Mouse (Mus musculus): ENCODE data around the gene Setd1b.
"Not testable (repeated sequence)": the region's sequence is repeated elsewhere in the genome, so short reads cannot be mapped to it uniquely, and the experiment has no call there.

The Setd1b gene

DNA sequence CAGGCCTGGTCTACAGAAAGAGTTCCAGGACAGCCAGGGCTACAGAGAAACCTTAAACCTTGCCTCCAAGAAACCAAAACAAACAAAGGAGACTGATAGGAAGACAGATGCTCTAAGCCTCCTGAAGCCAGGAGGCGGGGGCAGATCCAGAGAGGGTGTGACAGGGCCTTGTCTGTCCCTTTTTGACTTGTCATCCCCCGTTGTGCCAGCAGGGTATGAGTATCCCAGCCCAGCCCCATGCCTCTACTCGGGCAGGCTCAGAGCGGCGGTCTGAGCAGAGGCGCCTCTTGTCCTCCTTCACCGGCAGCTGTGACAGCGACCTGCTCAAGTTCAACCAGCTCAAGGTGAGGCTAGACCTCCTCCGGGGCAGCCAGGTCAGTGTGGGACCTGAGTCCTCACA, 20.9 kb downstream of the Setd1b start:
- peak in 1 of 2 experiments; percentile 48 for DNase-seq

DNA sequence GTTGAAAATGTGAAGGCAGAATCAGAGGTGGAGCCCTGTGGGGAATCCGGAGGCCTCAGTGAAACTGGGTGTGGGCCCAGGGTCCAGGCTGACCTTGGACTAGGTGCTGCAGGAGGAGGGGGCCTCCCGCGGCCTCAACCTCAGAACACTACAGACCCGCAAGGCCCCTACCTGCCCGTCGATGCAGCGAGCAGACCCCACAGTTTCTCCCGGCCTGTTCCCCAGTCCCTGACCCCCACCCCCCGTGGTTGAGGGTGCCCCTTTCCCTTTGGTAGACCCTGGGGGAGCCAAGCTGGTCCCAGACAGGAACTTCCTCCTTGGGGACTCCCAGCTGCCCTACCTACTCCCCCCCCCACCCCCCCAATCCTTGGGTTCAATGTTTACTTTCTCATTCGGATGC, 24.4 kb downstream of the Setd1b start:
- no peak for DNase-seq

DNA sequence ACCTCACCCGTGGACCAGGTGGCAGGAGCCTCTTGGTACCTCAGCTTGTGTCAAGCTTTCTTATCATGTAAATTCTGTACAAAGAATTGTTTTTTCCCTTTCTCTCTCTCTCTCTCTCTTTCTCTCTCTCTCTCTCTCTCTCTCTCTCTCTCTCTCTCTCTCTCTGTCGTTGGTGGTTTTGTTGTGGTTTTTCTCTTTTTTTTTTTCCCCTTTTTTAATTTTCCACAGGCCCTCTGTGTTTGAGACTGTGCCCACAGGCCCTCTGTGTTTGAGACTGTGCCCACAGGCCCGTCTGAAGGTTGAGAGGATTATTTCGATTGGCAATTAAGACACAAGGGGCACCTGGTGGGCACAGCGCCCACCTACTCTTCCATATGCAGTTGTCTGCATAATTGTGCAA, 25.6 kb downstream of the Setd1b start:
- DNase-seq: no peak

DNA sequence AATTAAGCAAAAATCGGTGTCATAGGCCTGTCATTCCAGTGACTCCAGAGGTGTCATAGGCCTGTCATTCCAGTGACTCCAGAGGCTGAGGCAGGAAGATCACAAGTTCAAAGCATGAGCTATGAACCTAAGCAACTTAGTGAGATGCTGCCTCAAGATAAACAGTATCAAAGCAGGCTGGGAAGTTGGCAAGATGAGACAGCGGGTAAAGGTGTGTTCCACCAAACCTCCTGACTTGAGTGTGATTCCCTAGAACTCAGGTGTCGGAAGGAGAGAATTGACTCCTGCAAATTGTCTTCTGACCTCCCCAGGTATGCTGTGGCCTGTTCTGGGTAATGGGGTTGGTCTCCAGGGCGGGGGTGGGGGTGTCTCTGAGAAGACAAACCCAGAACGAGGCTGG, 27.3 kb downstream of the Setd1b start, which contains the start of gene Psmd9:
Gene Psmd9 (plus strand): TSS at position 130 of the 400 bp plus-strand sequence.
- no peak for DNase-seq

DNA sequence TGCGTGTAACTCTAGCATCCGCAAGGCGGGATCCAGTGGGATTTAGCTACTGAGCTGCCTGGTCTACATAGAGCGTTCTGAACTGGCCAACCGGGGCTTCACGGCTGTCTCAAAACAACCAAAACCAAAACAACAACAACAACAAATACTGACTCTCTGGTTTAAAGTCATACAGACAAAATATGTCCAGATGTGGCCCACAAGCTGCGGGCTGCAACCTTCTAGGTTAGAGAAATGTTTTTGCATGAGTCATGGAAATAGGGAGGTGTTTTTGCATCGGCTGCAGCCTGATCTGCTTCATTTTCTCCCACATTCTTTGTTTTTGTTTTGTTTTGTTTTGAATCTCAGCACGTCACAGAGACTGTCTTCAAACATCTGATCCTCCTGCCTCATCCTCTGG, 28.4 kb downstream of the Setd1b start:
- DNase-seq: no peak

DNA sequence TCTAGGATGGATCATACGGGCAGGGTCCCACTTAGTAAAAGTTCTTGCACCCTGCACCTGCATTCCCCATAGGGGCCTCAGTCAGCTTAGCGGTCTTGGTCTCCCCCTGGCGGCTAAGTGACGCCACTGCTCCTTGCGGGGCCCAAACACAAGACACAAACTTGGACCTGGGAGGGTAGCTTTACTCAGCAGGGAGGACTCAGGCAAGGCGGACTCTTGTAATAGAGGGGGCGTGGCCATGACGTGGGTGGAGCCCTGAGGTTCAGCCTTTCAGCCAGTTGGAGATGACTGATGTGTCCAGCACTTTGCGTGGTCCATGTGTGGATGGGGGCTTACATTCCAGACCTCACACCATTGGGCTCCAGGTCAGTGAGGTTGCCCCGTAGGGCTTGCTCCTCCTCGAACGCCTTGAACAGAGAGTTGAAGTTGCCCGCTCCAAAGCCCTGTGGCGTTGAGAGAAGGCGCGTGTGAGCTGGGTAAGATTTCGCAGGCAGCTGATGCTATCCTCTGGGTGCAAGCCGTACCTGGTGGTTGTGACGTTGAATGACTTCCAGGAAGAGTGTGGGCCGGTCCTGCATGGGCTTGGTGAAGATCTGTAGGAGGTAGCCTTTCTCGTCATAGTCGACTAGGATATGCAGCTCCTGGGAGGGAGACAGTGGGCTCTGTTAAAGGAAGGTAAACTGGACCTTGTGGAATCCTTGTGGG, 29.8 kb downstream of the Setd1b start:
- peak; percentile 93 to 94 for DNase-seq

DNA sequence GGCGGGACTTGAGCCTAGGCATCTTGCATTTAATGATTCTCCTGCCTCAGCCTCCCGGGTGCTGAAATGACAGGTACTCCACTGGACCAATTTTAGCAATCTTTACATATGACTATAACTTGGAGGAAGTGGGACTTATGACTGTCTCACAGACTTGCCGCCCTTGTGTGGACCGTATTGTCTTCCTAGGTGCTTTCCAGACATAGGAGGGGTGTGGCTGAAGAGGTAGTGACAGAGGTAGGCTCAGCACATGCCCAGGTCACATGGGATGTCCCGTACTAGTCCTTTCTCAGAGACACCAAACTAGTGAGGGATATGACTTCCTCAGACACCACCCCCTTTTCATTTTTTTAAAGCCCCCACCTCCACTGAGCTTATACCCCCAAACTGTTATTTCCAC, 36.8 kb downstream of the Setd1b start:
- DNase-seq: no peak

DNA sequence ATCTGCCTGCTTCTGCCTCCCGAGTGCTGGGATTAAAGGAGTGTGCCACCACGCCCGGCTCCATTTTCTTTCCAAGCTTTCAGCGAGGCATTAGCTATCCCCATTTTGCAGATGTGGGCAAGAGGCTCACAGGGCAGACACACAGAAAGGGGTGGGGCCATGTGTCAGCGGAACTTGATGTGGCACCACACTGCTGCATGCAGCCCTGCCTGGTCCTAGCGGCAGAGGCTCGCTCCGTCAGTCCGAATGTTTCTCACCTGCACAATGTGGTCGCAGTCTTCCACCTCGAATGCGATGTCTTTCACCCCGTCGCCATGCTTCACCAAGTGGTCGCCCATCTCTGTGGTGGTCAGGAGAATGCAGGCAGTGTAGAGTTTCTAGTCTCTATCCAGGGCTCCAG, 38.4 kb downstream of the Setd1b start:
- no peak for DNase-seq

DNA sequence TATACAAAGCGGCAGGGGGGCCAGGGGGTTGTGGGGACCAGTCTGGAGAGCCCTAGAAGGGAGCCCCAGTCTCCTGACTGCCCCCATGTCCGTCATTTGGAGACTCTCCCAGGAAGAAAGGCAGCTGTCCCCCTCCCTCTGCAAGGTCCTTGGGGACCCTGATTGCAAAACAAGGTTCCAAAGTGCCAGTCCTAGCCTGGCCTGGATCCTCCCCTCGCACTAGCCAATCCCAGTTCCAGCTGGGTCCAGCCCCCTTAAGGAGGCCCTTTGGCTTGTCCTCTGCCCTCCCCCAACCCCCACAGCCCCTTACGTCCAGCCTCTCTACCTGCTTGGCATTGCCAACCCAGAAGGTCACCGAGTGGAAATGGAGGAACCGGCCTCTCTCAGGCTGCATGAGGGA, 39.5 kb downstream of the Setd1b start:
- DNase-seq: peak in 1 of 2 experiments; percentile 51

DNA sequence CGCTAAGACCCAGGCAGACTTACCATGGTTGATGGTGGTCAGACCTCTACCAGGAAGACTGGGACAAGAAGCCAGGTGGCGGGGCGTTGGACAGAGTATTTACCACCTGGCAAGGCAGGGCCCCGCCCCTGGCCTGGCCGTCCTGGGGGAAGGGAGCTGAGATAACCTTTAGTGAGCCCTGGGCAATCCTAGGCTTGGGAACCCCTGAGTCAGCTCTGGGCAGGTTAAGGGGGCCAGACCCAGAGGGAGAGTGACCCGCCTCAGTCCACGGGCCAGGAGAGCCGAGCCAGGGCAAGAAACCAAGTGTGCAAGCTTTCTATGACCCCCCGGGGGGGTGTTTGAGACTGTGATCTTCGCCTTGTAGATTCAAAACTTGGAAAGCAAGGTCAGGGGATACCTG, 40.7 kb downstream of the Setd1b start, which contains the start of gene Hpd:
Gene Hpd (minus strand): TSS at position 77 of the 400 bp plus-strand sequence.
- DNase-seq: no peak

DNA sequence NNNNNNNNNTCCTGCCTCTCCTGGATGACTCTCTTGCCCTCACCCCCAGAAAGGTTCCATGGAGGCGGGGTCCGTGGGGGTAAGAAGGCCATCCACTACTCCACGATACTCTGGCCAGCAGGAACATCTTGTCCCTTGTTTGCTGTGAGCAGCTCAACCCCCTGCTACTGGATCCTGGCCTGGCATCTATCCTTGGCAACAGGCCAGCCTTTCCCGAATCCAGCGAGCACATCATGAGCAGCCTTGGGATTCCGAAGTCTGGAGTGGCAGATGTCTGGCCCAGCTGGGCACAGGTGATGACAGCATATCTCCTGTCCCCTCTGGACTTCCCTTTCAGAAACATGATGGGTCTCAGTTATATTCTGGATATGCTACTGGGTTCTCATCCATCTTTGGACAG, 44.0 kb downstream of the Setd1b start:
- DNase-seq: no peak

DNA sequence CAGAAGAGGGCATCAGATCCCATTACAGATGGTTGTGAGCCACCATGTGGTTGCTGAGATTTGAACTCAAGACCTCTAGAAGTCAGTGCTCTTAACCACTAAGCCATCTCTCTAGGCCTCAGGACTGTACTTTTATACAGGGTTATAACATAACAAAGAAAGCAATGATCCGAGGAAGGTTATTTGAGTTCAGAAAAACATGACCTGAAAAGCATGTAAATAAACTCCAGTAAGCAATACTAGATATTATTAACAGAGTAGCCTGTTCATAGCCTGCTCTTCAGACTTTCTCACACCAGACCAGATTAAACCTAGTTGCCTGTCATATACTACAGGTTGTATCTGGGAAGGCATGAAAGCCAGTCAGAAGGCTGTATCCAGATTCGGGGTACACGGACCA, 45.3 kb downstream of the Setd1b start:
- no peak for DNase-seq

DNA sequence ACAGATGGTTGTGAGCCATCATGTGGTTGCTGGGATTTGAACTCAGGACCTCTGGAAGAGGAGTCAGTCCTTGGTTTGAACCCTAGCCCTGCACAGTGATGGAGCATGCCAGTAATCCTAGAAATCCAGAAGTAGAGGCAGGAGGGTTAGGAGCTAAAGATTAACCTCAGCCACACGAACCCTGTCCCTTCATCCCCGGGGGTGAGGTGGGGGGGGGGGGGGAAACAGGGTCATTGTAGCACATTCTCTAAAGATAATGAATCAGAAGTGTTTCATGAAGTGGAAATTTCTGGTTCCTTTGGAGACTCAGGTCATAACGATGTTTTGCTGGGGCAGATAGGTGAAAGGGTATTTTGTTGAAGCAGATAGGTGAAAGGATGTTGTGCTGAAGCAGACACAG, 48.9 kb downstream of the Setd1b start:
- DNase-seq: no peak

DNA sequence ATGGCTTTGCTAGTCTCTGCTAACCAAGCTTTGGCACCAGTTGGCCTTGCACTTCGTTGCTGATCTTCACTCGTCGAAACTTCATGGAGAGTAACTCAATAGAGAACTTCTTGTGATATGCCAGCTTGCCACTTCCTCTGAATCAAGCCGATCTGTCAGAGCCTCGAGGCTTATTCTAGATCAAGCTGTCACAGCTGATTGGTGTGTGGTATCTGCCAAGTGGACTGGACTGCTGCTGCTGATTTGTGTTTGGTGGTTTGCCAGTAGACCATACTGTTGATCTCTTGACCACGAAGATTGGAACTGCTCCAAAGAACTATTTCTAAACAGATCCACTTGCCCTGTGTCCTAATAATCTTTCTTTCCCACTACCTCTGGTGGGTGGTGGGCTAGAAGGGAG, 49.4 kb downstream of the Setd1b start:
- DNase-seq: no peak

DNA sequence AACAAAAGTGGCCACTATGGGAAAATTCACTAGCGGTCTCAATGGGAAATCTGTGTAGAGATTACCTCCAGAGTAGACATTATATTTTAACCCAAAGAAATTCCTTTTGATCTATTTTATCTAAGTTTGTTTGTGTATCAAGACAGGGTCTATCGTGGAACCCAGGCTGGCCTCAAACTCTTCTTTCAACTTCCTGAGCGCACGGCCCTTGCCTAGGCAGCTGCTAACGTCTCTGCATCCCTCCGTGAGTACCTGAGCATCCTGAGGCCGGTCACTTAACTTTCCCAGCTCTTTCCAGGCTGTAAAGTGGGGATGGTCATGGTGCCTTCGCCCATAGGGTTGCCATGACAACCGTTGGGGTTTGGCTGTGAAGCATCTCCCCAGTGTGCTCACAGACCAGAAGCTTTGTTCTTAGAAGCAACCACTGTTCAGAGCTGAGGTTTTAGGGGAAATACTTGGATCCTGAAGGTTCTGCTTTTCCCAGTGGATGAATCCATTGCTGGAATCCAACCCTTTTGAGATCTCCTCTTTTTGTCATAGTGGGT, 50.7 kb downstream of the Setd1b start:
- DNase-seq: no peak

DNA sequence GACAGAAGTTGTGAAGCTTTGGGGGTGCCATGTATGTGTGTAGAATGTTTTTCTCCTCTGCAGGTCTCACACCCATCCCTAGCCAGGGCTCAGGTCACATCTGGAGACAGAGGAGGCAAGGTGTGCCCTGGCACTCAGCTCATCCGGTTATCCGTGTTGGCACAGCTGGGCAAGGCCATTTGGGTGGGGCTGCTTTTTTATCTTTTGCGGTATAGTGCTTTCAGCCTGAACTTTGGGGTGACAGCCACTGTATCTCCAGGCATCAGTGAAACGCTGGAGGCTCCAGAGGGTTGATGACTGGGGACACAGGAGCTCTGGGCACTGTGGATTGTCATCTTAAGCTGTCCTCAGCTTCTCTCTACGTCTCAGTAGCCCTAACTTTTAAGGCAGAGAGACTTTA, 51.4 kb downstream of the Setd1b start:
- DNase-seq: no peak

DNA sequence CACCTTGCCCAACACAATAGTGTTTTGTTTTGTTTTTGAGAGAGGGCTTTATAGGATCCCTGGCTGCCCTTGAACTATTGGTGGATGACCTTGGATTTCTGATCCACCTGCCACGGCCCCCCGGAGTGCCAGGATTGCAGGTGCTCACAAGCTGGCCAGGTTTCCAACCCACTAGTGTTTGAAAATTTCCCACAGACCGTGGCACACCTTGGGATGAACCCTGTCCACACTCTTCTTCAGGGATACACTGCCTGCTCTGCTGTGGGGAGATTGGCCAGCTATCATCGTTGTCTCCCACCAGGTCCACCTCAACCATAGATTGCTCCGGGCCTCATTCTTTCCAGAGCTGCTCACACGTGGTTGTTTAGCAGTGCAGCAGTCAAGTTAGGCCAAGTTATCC, 52.9 kb downstream of the Setd1b start:
- no peak for DNase-seq

DNA sequence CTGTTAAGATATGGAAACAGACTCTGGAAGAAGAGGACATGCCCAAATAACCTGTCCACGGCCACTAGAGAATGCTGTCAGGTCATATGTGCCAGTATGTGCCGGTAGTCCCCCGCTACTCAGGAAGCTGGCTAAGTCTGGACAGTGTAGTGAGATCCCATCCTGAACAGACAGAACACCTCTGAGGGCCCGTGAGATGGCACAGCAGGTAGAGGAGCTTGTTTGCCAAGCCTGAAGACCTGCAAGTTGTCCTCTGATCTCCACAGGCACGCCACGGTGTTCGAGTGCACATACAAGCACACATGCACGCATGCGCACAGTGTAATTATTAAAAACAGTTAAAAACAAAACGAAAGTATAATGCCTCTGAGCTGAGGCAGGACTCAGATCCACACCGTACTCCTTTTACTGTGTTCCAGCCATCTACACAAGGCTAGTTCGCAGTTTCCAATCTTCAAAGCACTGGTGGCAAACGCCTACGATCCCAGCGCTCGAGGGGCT, 53.6 kb downstream of the Setd1b start:
- no peak for DNase-seq

DNA sequence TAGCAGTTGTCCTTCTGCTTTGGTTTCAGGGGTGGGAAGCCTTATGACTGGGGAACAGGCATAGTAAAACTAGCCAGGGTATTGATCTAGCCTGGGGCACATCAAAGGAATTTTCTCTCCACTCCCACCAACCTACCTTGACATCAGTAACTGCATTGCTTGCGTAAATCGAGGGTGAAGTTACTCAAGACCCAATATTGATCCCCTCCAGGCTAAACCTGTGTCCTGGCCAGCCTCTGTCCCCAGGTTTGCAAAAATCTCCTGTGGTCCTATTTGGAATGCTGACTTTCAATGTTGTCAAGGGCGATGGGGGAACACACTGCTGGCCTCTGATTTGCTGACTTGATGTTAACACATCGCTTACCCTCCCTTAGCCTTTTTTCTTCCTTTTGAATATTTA, 54.8 kb downstream of the Setd1b start:
- DNase-seq: no peak

DNA sequence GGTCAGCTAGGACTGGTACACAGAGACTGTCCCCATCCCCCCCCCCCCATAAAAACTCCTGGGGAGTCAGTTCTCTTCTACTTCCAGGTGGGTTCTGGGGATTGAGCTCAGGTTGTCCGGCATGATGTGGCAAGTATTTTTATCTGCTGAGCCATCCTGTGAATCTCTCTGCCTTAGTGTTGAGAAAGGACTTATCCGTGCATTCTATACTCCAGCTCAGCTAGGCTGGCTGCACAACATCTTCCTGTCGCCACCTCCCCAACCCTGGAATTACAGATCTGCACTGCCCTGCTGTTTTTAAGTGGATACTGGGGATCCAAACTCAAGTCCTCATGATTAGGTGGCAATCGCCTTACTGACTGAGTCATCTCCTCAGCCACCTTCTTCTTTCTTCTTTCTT, 56.5 kb downstream of the Setd1b start:
- DNase-seq: no peak

DNA sequence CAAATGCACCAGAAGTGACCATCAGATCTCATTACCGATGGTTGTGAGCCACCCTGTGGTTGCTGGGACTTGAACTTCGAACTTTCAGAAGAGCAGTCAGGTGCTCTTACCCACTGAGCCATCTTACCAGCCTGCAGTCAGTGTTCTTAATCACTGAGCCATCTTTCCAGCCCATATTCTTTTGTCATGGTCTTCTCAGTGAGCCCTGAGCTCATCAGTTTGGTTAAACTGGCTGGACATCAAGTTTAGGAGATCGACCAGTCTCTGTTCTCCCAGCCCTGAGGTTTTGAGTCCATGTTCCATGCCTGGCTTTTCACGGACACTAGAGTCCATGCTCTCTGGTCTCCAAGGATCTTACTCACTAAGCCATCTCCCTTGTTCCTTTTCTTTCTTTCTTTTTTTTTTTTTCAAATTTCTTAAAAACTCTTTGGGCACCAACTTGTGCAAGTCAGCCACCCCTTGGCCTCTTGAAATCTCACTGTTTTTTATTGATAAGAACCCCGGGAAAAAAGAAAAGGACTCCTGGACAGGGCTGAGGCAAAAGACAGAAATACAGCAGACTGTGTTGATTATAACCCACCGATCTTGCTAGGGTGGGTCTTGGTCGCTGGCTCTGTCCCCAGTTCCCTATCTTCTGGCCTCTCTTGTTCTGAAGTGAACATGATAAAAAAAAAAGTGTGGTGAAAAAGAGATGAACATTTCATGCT, 59.0 kb downstream of the Setd1b start:
- not testable (repeated sequence) for DNase-seq

DNA sequence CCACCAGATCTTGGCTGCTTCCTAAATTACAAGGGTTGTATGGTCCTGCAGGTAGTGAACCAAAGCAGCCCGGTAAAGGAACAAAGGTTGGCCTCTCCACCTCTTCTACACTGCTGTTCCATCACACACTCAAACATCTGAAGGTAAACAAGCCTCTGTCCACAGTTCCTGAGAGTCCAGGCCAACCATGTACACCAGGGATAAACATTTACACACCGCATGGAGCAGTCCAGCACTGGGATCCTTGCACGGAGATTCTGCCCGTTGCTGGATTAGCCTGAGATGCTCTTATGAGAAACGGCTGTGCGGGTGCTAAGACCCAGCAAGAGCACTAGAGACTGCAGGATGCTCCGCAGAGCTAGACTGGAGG, 59.5 kb downstream of the Setd1b start:
- DNase-seq: no peak

DNA sequence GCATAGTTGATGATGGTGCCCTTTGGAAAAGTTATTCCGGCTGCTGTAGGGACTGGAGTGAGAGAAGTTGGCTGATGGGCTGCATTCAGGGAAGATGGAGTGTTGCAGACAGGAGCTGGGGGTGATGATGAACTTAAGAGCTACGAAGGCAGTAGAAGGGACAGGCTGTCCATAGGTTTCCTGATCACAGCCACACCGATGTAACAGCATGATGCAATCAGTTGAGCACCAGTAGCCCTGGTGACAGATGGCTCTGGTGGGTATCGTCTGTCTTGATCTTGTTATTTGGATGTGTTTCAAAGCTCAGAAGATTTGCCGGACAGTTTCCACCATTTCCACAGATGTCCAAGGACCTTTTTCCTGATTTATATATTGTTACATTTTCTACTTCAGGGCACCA, 60.0 kb downstream of the Setd1b start:
- no peak for DNase-seq

DNA sequence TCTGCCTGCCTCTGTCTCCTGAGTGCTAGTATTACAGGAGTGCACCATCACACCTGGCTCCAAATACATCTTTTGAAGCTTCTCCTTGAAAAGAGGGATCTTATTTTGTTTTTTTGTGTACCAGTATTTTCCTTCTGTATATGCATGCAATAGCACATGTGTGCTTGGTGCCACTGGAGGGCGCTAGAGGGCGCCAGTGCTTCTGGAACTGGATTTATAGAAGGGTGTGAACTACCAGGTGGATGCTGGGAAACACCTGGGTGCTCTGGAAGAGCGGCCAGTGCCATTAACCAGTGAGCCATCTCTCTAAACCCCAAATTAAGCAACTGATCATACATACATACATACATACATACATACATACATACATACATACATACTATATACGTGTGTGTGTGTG, 60.8 kb downstream of the Setd1b start:
- DNase-seq: not testable (repeated sequence)
